Mouse (Mus musculus) c-Kit-positive CD71-positive TER-119-negative erythroid progenitor cells, embryonic 14.5 days (primary cell): ENCODE data around the gene Glcci1.
"Not testable (repeated sequence)": the region's sequence is repeated elsewhere in the genome, so short reads cannot be mapped to it uniquely, and the experiment has no call there.

Experiments used
- DNase-seq: peaks from one replicate; pipeline ENCODE4 v3.0.0-alpha.2; 2013; ENCODE audit warnings: low read depth

Glcci1 gene

GRCm38 (mm10) chr6:8495109-8495826, 14.1 kb upstream of the Glcci1 start:
- DNase-seq, result no peak

GRCm38 (mm10) chr6:8495827-8496222, 13.6 kb upstream of the Glcci1 start:
- DNase-seq, result no peak

- no peak for DNase-seq
These were observed 12.0 kb upstream of the Glcci1 start for GRCm38 (mm10) chr6:8497234-8497867.

- DNase-seq, result no peak
These were observed 11.5 kb upstream of the Glcci1 start for GRCm38 (mm10) chr6:8497868-8498257.

- no peak for DNase-seq
These were observed 10.4 kb upstream of the Glcci1 start for GRCm38 (mm10) chr6:8498961-8499360.

- no peak for DNase-seq
These were observed 5.4 kb upstream of the Glcci1 start for GRCm38 (mm10) chr6:8503953-8504352.

GRCm38 (mm10) chr6:8504521-8505228, 4.7 kb upstream of the Glcci1 start:
- no peak for DNase-seq

DNA sequence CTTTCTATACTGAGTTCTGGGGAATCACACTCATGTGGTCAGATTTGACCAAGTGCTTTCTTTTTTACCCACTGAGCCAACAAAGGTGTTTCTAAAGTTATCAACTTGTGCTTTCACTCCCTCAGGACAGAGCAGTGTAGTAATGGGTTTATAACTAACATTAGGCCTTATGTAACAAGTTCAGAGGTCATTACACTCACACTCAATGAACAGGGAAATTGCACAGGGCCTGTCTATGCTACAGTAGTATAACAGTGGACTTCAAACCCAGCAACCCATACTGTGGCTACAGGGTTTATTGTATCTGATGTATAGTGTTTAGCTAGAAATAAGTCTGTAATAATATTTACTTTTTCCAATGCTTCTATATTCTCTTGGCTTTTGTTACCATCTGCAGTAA, 2.8 kb upstream of the Glcci1 start:
- no peak for DNase-seq

DNA sequence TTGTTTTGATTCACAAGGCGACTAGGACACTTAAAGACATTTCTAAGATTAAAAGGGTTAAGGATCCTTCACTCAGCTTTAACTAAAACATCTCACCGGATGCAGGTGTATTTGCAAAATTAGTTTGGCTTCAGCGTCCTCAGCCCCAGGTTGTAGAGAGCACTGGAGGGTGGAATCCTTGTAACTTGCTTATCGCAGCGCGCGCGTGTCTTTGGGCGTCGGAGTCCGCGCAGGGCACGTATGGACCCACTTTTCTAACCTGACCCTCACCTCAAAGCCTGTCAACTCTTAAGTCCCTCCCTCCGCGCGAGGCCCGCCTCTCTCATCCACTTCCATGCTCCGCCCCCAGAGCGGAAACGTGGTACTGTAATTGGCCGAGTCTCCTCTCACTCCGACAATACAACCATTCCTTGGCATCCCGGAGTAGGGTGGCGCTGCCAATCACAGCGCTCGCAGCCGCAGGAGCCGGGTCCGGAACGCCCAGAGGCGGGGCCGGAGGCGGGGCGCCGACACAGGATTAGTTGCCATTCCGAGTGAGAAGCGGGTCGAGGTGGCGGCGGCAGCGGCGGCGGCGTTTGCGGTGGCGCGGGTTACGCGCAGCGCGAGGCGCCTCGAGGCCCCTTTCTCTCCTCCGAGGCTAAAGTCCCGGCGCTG, 390 bp upstream of the Glcci1 start:
- peak; percentile 99 for DNase-seq

DNA sequence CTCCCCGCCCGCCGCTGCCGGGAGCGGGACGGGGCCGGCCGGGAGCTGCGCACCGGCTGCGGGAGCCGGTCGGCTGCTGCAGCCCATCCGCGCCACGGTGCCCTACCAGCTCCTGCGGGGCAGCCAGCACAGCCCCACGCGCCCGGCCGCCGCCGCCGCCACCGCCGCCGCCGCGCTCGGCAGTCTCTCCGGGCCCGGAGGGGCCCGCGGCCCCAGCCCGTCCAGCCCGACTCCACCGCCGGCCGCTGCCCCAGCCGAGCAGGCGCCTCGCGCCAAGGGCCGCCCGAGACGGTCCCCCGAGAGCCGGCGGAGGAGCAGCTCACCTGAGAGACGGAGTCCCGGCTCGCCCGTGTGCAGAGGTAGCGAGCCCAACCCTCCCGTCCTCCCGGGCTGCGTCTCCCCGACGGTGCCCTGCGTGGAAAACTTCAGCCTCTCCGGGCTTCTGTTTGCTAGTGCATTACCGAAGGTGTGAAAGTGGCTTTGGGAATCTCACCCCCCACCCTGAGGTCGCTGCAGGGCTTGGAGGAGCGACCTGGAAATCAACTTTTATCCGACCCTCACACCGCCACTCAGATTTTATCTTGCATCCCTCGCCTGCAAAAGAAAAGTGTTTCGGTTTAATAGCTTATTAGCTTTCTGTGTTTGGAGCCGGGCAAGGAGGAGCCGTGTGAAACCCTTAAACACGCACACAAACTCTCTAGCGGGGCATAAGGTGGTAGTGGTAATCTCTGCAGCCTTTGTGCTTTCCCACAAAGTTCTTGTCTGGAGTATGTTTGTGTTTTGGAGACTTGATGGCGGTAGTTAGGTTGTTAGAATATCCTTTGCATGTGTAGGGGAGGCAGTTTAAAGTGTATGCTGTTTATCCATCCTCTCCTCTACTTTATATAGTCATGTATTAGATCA, 812 bp downstream of the Glcci1 start:
- no peak for DNase-seq

GRCm38 (mm10) chr6:8510864-8511428, 1.5 kb downstream of the Glcci1 start:
- no peak for DNase-seq

- DNase-seq, result no peak
These were observed 2.0 kb downstream of the Glcci1 start for GRCm38 (mm10) chr6:8511447-8511846.

DNA sequence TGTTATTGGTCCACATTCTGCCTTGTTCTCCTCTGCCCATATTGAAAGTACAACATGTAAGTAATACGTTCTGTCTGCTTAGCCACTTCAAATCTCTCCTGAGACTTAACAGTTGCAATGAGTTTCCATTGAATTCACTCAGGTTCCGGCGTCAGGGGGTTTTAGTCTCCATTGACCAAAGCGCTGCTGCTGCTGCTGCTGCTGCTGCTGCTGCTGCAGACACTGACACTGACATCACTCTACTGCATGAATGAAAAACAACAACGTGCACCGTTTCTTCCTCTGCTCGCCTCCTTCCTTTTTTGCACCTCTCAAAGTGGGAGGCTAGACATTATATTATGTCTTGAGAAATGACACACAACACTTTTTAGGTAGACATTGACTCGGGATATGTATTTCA, 3.0 kb downstream of the Glcci1 start:
- DNase-seq, result no peak

DNA sequence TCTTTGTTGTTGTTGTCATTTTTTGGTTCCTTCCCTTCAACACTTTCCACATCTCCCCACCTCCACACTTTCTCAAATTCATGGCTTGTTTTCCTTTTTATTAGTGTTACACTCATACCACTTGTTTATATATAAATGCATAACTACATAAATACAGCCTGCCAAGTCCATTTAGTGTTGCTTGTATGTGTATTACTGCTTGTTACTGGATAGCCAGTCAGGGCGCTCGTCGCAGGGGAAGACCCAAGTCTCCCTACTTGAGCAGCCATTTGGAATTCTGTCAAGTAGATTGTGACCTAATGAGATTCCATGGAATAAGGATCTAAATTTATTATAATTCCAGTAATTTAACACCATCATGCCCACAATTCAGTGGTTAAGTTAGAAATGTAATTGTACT, 10.3 kb downstream of the Glcci1 start:
- DNase-seq, result no peak

- DNase-seq, result no peak
These were observed 11.8 kb downstream of the Glcci1 start for GRCm38 (mm10) chr6:8521231-8521630.

DNA sequence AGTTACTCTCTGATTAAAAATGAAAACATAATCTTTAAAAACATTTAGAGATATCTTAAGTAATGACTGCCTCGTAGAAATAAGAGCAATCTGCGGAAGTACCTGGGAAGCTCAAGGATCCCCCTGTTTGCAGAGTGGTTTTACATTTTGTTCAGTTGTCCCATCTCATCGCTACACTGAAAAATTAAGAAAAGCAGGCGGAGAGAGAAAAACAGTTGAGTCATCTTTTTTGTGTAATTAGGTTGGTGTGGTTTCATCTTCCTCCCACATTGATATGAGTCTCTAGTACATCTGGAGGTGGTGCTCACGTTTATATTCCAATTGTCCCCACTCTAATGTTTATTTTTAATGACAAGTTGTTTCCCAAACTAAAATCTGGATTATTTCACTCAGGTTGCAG, 15.3 kb downstream of the Glcci1 start:
- no peak for DNase-seq

DNA sequence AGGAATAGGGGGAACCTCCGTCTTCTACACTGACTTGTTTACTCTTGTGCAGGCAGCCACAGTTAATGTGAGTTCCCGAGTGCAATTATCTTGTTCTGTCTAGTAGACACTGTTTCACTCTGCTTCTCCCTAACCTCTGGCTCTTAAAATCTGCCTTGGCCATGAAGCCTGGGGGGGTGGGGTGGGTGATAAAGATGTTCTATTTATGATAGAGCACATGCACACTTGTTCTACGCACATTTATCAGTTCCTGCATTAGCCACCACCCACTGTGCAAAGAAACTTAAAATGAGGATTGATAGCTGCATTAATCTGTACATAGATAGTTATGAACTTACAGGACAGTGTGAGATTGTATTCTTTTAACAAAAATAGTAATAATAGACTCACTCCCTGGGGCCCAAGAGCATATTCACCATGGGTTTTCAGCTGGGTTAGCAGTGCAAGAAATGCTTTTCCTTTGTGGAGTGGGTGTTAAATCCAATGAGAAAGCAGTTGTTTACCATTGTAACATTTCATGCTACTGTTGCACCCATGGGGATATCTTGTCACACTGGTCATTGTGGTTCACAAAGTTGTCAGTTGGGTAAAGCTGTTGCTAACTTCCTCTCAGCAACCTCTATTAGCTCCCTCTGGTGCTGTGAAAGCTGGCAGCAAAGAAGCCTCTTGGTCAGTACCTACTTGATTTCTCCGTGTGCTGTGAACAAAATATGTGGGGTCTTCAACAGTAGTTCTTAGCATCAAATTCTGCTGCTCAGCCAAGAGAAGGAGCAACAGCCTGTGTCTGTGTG, 21.9 kb downstream of the Glcci1 start:
- no peak for DNase-seq

GRCm38 (mm10) chr6:8536944-8537343, 27.5 kb downstream of the Glcci1 start:
- DNase-seq, result no peak

- not testable (repeated sequence) for DNase-seq
These were observed 32.1 kb downstream of the Glcci1 start for GRCm38 (mm10) chr6:8541531-8541930.

- DNase-seq, result no peak
These were observed 35.4 kb downstream of the Glcci1 start for GRCm38 (mm10) chr6:8544822-8545221.

DNA sequence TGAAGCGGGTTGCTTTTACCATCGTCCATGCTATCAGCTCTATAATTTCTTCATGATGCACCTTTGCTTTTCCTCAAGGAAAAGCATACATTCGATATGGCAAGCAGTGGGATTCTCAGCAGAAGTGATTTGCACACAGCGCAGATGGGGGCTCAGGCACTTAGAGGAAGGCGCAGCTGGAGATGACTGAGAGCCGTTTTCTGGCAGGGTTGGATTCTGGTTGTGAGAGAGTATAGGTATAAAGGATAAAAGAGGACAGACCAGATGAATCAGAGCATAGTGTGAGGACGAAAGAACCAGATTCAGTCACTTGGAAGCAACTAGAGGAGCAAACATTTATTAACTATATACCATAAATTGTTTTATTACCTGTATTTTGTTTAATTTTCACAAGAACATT, 36.4 kb downstream of the Glcci1 start:
- DNase-seq, result no peak
